Mouse (Mus musculus) adrenal gland, postnatal 10 days (tissue): ENCODE measurements at regions not wholly inside any gene's neighbourhood (a gene's known extent, or its start where the extent isn't known, plus 50 kb on each side); places are given as distances from the start of the nearest gene placed in this dataset.
A peak's percentile ranks its signal among the peaks of the same experiment; 100 is the strongest.

ENCODE experiments used
- DNase-seq: peaks from one replicate; pipeline ENCODE4 v3.0.0; 2021; ENCODE audit warnings: mixed read lengths

DNA sequence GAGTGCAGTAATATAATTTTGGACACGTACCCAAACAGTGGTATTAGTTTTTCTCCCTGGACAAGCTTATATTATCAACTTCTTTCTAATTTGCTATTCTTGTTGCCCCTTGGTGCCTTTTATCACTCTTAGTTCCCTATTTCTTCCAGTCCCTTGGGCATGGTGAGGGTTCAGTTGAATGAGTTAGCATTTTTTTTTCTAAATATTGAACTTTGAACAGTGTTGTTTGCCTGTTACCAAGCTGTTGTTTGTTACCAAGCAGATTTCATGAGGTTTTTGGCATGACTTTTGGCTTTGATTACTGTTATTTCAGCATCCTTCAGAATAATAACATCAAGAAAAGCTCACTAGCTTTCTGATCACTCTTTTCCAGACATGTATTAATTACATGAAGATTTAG lies 162.3 kb upstream of the Fam98a start:
- DNase-seq, result no peak

DNA sequence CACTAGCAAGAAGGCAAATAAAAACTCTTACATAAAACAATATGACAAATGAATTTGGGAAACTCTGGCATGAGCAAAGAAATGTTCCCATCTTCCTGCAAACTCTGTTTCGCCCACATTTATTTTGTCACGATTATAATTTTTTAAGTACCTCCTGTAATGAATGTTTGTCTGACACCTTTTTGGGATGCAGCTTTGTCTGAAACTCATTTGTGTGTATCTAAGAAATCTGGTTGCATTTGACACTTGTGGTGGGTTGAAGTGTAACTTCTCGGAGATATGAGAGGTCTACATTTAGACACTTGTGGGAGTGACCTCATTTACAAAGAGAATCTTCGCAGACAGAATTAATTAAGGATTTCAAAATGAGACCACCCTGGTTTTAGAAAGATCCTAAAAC lies 155.9 kb upstream of the Fam98a start:
- no peak for DNase-seq

DNA sequence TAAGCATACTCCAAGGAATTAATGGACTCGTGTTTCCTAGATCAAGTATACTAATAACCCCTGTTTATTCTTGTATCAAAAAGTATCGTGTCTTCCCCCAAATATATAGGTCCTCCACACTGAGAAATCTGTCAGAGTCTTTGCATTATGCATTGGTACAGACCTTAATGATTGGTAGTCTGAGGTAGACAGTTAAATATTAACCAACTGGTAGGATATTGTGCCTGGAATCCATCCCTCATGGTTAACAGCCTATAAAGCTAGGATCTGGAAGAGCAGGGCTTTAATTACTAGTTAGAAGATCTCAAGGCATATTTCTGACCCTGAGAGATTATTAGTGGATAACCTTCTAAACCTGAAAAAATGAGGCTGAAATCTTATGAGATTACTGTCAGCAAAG lies 153.6 kb upstream of the Fam98a start:
- no peak for DNase-seq

DNA sequence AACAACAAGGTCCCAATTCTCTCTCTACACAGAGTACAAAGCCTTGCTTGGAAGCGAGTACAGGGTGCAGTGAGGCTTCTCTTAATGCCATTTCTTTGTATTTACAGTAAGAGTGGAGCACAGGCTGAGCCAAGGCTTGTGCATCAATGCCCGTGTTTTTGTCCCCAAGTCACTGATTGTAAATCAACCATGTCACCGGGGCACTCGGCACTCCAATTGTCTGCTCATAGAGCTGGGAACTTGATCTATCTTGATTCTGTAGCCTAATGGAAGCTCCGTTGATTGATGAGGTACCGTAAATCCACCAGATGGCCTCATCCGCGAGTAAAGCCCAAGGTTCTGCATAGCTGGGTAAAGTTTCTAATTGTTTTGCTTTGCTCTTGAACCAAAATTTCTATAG lies 152.1 kb upstream of the Fam98a start:
- DNase-seq, result no peak

DNA sequence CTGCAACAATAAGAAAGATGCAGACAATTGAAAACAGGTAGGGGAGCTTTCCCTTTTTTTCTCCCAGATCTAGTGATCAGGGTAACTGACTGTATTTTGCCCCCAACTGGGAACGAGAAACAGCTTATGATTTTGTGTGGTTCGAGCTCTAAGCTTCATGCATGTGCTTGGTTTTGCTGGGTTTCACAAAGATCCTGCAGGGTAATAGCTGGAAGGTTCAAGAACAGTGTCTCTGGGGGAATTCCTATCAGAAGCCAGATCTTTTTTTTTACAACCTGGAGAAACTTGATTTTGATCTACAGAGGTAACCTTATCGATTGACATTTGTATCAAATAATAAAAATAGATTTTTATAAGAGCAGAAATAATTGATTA lies 145.0 kb upstream of the Fam98a start:
- DNase-seq, result no peak

DNA sequence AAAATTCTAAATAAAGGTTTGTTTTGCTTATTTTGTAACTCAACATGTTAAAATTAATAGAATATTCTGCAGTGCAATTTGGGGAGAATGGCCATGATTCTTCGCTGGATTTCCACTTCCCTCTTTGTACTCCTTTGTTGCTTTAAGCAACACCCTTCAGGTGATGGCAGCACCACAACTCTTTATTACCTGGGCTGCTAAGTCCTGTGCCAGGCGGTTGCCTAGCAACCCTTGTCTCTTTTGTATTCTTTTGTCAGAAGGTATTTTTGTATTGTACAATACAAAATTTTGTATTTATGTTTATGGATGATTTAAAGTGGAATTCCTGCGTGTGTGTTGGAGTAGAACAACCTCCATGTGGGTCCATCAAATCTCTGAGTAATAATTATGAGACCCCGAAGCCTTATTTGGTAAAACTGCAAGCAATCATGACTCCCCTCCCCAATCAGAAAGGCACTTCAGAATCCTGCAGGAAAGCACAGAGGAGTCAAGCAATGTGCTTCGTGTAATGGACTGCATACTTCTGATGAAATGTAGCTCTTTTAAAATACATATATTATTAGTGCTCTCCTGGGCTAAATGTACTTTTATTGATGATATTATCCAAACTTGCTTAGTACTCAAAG lies 144.5 kb upstream of the Fam98a start:
- DNase-seq, result no peak

DNA sequence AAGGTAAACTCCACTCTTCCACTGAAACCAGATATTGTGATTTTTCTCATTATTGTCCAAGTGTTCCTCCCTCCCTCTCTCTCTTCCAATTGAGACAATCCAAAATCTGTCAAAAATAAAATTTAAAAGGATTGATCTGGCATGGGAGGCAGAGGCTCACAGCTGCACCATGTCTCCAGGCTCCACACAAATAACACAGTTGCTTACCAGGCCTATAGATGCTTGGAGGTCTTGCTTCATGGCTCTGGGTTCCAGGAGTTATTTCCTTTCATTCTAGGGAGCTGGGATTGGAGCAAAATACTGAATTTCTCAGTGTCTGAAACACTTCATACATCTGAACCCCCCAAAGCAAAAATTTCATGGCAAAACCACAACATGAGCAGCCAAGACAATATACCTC lies 134.2 kb upstream of the Fam98a start:
- no peak for DNase-seq

DNA sequence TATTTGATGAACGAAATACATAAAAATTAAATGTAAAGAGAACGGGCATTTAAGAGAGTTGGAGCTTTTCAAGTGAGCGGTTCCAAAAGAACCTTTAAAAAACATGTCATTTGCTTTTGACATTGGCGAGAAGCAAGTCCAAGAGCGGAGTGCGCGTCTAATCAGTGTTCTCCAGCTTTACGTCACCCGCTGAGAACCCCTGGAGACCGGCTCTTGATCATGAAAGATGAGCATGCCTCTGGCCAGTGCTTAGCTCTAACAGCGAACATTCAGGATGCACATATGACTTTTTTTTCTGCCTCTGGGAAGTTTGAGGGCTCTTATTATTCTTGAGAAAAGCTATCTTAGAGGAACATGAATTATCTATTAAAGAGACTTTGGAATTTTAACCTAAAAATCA lies 95.2 kb upstream of the Fam98a start:
- DNase-seq, result no peak

DNA sequence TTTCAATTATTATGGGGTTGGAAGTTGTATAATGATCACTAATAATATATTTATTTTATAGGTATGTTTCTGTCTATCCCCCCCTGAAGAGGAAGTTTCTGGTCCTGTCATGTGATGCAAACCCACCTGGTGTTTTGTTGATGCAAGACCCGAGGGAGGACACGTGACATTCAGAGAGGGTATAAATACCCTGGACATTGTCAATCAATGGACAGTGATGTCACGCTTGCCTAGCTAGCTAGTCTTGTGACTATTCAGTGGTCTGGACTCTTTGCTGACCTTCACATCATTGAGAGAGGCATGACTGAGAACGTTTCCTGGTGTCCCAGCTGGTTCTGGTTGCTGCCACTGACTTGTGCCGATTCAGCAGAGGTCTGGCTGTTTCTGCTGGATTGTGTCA lies 93.0 kb upstream of the Fam98a start:
- no peak for DNase-seq

DNA sequence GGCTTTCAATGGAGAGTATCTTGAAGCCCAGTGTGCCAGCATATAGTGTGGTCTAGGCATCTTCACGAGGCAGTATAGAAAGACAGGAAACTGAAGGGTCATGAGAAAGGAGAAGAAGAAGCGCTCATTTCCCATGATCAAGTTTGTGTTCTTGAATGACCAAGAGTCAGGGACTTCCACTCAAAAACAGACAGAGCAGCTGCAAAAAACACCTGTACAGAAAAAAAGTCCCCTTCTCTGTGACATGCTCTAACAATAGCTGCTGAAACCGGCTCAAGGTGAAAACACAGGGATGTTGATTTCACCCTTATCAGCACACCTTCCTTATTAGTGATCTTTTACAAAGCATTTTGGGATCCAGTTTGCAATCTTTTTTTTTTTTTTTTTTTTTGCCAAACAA lies 90.6 kb upstream of the Fam98a start:
- no peak for DNase-seq

DNA sequence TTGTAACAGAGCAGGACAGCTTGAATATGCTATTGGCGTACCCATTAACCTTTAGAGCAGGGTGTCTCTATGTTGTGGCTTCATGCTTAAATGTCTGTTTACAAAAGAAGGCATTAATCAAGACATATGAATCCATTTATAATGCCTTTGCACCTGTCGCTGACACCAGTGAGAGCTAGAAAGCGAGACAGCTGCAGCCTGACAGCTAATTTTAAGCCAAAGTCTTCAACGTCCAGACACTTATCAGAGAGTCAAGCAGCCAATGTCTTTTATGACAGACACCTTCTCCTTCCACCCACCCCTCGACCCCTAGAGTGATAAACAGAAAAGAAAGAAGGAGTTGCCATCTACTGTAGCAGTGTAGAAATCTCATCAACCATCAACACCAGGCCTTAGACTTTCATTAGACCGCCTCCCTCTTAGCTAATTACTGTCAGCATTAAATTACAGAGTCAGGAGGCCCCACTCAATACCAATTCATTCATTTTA lies 89.3 kb upstream of the Fam98a start:
- no peak for DNase-seq

DNA sequence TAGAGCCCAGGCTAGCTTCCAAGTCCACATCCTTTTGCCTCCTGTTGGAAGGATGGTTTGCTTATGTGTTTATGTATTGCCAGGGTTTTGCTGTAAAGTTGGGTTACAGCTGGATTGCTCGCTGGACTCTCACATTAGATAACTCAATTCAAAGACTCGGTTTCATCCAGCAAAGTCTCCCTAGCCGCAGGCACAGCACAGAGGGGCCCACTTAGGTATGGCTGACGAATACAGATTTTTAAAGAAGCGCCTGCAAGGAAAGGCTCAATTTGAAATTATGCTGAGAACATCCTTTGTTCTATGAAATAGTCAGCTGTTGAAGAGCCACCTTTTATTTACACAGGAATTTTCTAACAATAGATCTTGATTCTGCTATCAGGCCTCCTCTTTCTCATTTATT lies 88.8 kb upstream of the Fam98a start:
- DNase-seq, result no peak

DNA sequence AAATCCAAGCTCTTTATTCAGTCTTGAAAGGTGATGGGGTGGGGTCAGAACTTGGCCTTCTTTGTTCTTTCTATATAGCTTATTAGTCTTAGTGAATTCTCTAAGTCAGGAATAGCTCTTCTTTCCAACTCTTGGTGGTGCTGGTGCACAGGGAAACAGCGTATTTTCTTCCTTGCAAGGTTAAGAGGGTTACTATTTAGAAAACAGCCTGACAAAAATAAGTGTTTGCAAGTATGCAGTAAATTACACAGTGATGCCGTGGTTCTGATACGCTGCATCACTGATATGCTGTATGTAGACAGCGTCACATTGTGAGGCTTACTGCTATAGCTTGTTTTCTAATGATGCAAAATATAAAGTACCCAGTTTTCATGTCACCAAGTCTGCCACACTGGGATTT lies 78.1 kb upstream of the Fam98a start:
- no peak for DNase-seq

DNA sequence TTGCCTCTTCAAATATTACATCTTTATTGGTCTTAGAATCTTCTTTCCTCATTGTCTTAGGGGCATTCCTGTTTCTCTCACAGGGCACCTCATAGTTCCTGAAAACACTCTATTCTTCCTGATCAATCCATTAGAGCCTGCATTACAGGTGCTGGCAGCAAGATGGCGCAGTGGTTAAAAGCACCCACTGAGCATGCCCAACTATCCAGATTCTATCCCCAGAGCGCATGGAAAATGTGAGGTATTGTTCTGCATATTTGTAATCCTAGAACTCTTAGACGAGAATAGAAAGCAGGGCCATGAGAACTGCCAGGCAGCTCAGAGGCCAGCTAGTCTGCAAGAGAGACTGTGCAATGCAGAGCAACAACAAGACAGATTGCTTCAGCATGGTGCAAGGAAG lies 67.7 kb upstream of the Fam98a start:
- DNase-seq, result peak; percentile 1

DNA sequence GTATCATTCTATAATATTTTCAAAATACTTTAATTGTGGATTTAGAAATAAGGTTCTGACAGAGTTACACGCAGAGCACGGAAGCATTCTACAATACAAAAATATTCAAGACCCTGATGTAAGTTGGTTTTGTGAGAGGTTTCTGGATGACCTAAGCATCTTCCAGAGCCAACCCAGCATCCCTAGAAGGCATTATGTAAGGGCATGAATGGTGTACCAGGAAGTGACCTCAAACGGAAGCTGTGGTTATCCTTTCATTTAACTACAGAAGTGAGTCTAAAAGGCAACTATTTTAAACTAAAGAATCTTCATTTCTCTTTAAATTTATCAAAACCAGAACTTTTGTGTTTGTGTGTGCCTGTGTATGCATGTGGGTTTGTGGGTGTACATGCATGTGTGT lies 66.8 kb upstream of the Fam98a start:
- DNase-seq, result no peak

DNA sequence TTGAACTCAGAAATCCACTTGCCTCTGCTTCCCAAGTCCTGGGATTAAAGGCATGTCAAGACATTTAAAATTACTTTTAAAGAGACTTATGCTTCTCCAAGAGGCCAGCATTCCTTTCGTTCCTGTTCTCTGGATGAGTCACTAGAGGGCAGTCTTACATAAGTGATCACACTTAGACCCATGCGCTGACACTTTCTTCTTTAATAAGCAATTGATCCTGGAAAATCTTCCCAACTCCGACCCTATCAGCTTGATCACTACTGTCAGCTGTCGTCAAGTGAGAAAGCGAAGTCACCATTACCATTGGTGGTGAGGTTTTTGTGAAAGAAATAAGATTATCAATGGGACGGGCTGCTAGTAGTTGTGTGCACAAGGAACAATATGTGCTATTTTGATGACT lies 65.5 kb upstream of the Fam98a start:
- peak; percentile 17 for DNase-seq

DNA sequence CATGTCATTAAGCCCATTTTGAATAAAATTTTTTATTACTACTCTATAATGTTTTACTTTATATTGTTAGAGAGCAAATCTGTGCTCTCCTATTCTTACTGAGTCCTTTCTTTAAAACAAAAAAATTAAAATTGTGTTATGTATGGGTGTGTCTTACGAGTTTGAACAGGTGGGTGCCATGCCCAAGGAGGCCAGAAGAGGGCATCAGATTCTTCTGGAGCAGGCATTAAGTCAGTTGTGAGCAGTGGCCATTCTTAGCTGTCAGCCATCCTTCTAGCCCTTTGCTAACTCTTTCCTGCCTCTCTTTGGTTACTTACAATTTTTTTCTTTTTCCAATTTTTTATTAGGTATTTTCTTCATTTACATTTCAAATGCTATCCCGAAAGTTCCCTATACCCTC lies 63.6 kb upstream of the Fam98a start:
- peak; percentile 38 for DNase-seq

DNA sequence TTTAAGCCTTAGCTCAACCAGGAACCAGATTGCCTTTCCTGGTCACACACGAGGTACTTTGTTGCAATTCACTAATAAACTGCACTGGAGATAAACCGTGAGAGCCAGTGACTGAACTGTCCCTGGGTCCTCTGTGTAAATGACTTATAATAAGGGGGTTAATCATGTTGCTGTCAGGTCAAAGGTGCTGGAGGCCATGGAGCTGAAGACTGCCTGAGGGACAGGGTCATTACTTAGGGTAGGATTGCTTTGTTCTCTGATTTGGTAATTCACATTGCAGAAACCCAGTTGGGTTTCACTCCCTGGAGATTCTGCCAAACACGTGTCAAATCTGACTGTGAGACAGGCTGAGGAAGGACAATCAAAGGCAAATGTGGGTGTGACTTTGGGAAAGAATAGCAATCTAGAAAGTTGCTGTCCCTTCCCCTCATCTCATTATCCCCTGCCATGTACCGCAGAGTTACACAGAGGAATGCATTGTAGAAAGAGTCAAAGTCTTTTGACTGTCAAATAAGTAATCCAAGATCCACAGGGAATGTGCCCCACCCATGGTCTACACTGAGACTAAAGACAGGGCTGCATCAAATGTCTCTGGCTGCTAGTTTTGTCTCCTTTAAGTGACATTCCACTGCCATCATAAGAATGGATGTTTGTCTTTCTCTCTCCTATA lies 51.8 kb upstream of the Fam98a start:
- peak; percentile 3 for DNase-seq
